Mouse (Mus musculus) right cerebral cortex, adult 18-20 months (tissue): Measurements from ENCODE around the gene Bach2.
A peak's percentile ranks its signal among the peaks of the same experiment; 100 is the strongest.

ENCODE experiments used
- DNase-seq: peaks from one replicate; pipeline ENCODE4 v3.0.0; 2022; ENCODE audit warnings: mixed read lengths

The Bach2 gene

DNA sequence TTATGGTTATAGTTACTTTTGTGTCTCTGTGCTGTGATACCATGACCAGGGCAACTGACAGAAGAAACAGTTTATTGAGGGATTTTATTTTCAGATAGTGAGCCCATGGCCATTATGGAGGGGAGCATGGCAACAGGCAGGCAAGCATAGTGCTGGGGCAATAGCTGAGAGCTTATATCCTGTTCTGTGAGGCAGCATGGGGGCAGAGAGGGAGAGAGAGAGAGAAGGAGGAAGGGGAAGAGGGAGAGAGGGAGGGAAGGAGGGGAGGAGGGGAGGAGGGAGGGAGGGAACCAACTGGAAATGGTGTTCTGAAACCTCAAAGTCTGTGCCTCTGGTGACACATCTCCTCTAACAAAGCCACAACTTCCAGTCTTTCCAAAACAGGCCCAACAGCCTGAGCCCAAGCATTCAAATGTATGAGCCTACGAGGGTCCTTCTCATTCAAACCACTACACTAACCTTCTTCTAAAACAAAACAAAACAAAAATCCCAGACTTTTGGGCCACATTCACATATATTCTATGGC, 206.1 kb downstream of the Bach2 start:
- no peak for DNase-seq

DNA sequence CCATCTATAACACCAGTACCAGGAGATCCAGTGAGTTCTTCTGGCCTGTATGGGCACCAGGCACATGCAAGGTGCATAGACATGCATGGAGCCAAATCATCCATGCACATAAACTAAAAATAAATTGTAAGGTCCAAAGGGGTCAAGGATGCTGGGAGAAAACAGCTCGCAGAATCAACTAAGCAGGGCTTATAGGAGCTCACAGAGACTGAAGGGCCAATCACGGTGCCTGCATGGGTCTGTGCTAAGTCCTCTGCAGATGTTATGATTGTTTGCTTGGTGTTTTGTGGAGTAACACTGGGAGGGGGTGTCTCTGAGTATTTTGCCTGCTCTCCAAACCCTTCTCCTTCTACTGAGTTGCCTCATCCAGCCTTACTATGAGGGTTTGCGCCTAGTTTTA, 209.2 kb downstream of the Bach2 start:
- no peak for DNase-seq

DNA sequence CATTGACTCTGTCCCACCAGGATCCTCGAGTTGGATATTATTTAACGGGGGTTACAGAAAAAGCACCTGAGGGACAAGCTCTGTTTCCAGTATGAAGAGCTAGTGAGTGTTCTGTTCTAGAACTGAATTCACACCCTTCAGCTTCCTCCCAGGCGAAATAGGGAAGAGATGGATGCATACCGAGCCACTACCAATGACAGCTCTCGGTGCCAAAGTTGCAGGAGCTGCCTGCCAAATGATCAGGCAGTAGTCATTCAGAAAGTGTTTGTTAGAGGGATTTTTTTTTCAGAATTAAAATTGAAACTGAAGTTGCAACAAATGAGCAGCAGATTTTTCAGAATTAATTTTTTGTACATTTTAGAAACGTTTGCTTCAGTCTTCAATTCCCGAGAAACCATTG, 223.4 kb downstream of the Bach2 start:
- DNase-seq: peak; percentile 31

DNA sequence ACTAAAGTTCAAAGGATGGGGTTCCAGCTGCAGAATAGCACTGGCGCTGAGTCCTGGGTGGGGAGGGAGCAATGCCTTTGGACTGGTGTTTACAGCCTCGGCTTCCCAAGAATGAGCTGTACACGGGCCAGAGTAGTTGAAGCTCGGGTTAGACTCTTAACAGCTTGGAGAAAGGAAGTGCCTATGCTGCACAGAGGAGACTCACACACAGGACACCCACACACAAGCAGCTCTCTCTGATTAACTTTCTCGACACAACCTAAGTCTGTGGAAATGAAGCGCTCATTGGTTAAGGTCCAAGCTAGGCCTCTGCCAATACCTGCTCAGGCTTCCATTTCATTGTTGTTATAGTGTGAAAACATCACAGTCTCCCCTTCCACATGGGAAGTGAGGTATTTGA, 224.5 kb downstream of the Bach2 start:
- no peak for DNase-seq

DNA sequence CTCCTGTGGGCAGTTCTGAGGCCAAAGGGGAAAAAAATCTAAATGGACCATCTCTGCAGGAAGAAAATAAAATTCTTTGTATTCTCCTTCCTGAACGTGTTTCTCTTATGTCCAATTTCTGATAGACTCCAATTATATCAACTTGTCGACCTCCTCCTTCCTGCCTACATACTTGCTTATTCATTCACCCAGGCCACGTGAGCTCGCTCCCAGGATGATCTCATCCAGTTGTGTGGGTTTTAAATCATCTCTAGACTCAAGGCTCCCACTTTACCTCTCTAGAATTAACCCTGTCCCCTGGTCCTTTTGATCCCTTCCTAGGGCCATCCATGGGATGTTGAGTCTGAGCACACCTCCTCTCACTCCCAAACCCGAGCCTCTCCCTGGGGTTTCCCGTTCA, 225.9 kb downstream of the Bach2 start:
- no peak for DNase-seq

DNA sequence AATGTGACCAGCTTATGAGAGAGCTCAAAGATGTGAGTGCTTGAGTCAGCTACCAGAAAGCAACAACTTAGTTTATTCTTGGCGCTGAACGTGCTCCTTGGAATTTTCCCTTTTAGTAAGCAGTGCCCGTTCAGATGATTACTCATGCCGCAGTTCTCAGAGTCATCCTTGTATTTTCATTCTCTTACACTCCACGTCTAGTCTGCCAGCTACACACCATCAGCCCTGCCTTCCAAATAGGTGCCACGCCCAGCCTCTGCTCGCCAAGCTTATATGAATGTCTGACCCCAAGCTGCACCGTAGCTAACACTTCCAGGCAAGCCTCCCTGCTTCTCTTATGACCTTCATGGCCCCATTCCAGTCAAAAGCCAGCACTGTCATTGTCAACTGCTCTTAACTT, 227.4 kb downstream of the Bach2 start:
- peak; percentile 58 for DNase-seq

DNA sequence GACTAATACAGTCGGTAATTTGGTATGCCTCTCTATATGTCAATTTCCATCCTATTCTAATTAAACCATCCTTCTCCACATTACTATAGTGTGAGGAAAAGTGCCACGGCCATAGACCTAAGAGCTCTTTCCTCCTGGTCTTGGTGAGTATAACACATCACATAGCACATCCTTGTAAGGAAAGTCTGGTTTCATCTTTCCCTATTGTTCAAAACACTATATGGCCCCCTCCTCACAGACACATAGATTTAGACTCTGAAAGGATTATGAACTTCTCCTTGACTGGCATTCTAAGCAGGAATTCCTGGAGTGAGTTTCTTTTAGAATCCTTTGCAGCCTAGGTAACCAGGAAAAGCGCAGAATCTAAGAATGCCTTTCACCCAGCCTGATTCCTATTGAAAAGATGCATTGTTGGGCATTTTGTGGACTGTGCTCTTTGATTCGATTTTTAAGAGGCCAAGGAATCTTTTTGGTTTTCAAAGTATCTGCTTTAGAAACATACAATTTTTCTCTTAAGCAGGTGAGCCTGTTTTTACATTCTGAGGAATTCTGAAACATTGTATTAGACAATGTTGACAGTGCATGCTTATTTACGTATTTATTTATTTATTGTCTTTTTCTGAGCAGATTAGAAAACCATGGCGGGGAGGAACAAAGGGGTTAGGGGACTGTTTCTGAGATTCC, 239.5 kb downstream of the Bach2 start:
- no peak for DNase-seq

DNA sequence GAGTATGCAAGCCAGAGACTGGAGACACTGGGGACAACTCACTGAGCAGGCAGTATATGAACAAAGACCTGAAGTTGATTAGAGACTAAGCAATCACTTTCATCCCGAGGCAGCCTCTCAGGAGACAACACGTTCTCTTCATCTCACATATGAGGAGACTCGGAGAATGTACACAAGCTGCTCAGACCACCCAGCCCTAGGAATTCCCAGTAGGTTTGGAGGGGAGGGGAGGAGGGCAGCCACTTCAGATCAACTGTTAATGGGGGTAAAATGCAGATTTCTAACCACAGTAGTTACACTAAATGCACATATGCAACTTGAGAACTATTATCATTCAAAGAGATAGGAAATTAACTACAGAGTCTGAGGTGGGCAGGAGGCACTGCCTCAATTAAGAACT, 240.6 kb downstream of the Bach2 start:
- DNase-seq: no peak

DNA sequence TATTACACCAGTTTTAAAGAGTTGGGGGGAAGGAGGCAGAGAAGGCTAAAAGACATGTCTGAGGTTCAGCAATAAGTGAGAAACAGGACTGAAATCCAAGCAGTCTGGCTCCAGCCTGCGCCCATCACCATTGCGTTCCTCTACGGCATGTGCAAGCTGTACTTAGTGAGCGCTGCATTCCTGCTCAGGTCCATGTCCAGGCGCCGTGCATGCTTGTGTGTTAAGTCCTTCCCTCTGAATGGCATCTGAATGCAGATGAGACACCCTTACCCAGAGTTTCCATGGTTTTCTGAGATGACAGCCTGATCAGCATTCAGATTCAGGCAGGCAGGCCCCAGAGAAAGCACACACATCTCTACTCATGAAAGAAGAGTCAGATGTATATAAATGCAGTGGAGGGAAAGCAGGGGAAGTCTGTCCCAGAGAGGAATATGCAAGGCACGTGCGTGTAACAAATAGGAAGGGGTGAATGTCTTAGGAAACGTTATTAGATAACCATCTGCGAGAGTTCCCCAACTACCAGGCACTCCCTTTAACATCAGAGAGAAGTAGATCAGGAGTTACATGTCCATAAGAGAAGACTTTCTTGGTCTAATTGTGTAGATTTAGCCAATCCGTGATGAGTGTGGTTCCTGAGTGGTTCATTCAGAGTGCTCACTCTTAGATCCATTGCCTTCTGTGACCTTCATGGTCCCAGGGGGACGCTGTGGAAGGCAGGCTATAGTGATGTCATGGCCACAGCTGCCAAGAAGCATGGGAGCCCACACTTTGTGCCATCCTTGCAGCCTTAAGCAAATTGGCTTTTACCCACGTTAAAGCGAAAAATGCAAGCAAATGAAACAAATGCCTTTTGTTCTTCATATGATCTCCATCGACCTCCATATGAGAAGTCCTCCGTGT, 241.4 kb downstream of the Bach2 start:
- no peak for DNase-seq

DNA sequence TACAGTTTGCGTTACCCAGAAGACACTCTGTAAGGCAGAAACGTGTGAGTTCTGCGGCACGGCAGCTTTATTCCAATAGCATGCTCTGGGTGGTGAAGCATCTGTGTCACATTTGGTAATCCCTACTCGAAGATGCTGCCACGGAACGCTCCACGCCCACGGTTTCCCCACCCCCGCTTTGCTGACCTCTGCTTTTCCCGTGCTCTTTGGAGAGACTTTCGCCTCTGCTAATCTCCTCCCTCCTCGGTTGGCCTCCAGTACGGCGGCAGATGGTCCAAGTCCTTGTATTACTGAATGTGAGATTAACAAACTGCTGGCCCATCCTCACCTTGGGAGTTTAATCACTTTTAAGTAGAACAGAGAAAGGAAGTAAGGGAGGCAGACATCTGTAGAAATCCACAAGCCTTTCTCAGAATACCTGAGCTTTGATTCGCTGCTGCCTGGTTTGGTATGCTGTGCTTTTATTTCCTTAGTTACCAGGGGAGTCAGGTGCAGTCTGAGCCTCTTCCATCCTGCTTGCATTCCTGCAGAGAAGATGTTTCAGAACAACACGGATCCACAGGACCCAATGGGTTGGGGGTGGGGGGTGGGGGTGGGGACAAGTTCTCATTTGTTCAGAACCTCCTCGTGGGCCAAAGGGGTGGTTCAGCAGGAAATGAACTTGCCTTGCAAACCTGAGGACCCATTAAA, 242.9 kb downstream of the Bach2 start:
- DNase-seq: no peak

DNA sequence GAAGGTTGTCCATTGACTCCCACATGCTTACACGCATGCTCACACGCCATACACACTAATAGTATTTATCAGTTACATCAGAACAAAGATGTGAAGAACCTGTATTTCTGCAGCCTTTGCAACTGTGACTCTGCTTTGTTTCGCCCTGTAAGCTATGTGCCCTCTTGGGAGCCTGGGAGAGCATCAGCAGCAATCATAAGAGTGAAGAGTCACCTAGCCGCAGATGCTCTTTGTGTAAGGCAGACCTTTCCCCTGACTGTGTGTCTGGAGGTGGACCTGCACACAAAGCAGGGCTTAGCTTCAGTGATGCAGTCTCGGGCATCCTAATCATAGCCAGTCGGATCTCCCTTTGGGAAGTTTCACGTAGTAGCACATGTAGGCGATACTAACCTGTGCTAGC, 243.5 kb downstream of the Bach2 start:
- DNase-seq: no peak

DNA sequence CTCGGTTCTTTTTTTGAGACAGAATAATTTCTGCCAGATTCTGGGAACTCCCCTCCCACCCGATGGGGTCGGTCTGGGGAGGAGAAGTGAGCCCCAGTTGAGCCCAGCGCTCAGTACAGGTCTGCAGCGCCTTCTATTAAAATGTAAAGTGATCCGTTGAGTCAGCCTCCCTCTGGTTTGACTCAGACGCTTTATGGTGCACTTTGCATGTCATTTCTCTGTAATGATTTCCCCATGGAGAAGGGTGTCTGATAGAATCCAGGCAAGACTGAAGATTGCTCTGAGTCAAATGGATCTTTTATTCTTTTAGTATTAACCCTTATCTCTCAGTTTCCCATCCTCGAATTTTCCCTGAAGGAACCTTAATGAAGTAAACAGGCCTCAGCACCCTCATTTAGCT, 244.3 kb downstream of the Bach2 start:
- no peak for DNase-seq

DNA sequence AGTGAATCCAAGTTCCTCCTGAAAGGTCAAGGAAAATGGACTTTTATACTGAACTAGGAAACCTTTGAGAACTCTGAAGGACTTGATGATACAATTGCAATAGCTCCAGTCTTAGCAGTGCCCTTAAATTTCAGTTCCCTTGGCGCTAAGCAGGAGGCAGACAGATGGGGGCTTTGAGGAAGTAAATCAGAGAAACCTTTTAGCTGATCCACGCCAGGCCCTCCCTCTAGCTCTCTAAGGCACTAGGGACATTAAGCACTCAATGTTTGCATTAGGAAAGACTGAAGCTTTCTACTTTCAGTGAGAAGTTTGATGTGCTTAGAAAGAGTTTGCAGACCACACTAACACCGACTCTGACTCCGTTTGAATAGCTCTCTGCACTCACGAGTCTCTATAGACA, 247.2 kb downstream of the Bach2 start:
- DNase-seq: no peak

DNA sequence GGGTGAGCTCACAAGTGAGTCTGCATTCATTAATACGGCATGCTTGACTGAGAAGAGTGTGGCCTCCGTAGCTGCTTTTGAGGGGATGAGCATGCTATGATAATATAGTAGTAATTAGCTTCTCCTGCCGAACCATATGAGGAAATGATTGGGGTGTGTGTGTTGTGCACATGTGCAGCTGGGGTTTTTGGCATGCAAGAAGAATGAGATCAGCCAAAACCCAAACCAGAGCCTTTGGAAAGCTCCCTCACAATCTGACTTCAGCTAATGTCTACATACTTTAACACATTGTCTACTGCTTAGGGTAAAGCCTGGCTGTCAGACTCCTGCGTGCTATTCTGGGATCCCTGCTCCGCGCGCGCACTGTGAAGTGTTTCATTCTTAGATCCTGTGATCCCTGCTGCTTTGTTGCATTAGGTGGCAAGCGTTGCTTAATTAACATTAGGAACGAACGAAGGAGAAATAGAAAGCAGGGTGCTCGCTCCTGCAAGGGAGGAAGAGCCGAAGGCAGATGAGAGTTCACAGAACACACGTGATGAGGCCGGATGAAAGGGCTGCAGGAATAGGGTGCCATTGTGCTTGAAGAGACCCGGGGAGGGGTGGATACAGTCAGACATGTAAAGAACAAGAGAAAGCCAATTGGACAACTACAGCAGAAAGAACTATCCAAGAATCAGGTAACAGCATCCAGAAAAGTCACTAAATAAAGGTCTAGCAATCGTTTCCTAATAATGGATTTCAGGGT, 248.2 kb downstream of the Bach2 start:
- peak; percentile 26 for DNase-seq

DNA sequence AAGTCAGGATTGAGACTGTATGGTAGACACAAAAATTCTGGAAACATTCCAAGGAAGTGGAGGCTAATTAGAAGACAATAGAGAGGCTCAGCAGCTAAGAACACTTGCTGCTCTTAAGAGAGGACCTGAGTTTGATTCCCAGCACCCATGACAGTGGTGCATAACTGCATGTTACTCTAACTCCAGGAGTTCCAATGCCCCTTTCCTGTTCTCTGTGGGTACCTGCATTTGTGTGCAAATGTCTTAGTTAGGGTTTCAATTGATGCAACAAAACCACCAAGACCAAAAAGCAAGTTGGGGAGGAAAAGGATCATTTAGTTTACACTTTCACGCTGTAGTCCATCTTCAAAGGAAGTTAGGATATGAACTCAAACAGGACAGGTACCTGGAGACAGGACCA, 250.6 kb downstream of the Bach2 start:
- DNase-seq: no peak

DNA sequence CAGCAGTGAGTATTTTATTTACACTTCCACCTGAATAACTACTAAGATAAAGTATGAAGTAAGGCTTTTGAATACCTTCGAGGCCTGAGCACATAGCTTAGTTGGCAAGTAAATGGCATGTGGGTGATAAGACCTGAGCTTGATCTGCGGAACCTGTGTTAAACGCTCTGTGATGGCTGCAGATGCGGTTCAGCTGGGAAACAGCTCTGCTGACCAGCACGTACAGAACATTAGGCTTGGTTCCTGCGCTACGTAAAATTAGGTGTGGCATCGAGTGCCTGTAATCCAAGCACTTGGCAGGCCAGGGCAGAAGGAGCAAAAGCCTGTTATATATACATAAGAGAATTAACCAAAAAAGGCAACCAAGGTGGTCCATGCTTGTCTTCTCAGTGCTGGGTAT, 252.6 kb downstream of the Bach2 start:
- DNase-seq: no peak

DNA sequence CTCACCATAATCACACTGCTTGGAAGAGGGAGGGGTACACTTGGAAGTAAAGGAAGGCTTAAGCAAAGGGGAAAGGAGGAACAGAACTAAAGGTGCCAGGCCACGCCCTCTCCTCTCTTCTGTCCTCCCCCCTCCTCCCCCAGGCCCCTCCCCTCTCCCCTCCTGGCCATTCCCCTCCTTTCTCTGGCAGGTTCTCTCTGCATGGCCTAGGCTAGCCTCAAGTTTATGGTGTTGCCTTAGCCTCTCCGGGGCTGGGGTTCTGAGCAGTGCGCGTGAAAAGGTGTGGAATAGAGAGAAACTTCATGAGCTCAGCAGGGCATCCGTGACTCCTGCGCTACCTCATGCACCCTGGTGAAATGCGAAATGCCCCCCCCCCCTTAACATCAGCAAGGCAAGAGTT, 254.2 kb downstream of the Bach2 start:
- DNase-seq: no peak

DNA sequence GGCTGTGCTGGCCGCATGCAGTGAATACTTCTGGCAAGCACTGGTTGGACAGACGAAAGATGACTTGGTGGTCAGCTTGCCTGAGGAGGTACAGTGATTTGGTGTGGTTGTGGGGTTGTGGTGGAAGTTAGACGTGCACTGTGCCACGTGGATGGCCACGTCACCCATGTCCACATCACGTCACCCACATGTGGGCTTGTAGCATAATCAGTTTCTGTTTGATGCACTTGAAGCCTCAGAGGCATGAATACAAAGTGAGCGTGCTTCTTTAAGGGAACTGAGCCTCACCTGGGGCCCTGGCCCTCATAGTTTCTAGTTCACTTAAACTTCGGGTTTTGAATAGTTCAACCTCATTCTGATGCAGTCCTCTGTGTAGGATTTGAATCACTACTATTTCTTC, 263.2 kb downstream of the Bach2 start:
- DNase-seq: no peak

DNA sequence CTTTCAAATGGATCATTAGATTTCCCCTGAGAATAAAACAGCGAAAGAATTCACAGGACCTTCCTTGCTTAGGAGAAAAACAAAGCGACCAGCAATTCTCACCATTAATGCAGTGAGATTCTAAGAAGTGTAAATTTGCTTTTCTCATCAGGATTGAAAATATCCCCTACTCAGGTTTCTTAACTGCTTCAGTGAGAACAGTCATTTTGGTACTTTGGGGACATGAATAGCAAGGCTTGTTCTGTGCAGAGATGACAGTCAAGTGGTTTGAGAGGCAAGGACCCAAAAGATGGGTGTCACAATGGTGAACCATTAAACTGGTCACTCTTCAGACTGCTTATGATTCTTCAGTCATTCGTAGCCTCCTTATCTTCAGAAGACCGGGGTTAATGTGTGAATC, 263.6 kb downstream of the Bach2 start:
- DNase-seq: no peak

DNA sequence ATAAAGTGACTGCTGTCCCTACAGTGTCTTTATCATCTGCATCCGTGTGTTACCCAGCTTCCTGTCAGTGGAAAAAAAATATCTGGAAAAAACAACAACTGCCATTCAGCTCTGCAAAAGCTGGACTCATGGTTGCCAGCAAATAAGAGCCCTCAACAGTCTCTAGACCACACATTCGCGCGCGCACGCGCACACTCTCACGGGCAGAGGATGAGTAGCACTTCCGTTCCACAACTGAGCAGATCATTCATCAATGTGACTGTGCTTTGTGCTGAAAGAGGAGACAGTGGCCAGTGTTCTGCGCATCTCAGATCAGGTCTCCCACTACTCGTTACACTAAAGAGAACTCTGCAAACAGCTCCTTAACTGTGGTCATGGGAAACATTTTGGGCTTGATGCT, 265.6 kb downstream of the Bach2 start:
- no peak for DNase-seq

DNA sequence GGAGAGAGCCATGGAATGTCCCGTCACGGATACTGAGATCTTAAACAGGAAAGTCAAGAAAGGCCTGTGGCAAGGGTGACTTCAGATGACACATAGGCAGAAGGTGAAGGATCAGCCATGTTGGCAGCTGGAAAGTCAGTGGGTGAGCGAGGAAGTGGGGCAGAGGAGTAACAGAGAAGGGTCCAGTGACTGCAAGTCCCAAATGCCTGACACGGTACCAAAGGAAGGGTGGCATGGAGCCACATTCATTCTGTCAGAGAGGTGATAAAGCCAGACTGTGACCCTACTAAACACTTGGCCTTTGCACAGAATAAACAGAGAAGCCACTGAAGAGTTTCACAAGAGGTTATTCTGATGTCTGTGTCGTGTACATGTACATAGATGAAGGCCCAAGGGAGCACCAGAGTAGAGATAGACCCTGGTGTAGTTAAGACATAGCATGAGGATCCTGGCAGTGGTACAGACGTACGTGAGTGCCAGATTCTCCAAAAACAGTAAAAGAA, 267.8 kb downstream of the Bach2 start:
- no peak for DNase-seq

DNA sequence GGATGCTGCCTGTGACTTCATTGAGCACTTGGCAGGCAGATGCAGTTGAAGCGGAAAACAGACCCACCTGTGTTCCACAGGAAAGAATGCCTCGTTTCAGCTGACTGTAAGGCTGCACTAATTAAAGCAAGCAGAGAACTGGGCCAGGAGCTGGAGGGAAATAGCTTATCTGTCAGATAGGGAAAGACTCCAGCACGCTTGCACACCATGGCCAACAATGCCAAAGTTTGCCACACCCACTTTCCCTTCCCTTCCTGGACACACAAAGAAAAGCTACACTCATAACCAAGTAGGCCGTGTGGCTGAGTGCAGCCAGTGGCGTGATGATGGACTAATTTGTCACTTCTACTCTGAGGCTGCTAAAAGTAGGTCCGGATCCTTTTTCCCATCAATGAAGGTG, 268.4 kb downstream of the Bach2 start:
- no peak for DNase-seq

DNA sequence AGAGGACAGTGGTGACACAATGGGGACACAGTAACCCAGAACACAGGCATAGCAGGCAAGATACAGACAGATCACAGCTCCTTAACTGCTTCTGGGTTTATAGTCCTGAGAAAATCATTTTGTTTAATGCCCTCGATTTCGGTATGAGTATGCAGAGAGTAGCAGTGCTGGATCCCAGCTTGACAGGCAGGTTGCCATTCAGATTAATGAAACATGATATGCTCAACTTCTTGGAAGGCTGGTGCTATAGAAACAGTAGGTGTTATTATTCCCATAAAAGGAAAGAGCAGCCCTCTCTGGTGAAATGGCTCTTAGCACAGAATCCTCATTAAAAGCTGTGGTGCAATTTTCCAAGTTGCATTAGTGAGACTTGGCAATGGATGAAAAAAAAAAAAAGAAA, 270.0 kb downstream of the Bach2 start:
- DNase-seq: no peak
